Mouse (Mus musculus) cerebellum, adult 8-10 months (tissue): ENCODE results near the gene Sprr2f.

ENCODE experiments used
- DNase-seq: peaks from one replicate; pipeline ENCODE4 v3.0.0; 2022

The Sprr2f gene

GRCm38 (mm10) chr3:92364887-92365286 is at the start of gene Sprr2f:
Gene Sprr2f (plus strand): TSS chr3:92365187.
- DNase-seq = no peak

- no peak for DNase-seq
These were observed 48.7 kb upstream of the Sprr2f start, which contains the start of gene Sprr2b for GRCm38 (mm10) chr3:92316320-92316719. Gene Sprr2b (plus strand): TSS chr3:92316620.

GRCm38 (mm10) chr3:92317384-92317783 is 47.6 kb upstream of the Sprr2f start:
- no peak for DNase-seq

GRCm38 (mm10) chr3:92336278-92336677 is 28.7 kb upstream of the Sprr2f start:
- no peak for DNase-seq

- DNase-seq = no peak
These were observed 26.1 kb upstream of the Sprr2f start, which contains the start of gene Sprr2d for GRCm38 (mm10) chr3:92338840-92339239. Gene Sprr2d (plus strand): TSS chr3:92339140.

GRCm38 (mm10) chr3:92351843-92352242 is 13.1 kb upstream of the Sprr2f start, which contains the start of gene Sprr2e:
Gene Sprr2e (plus strand): TSS chr3:92352143.
- DNase-seq = no peak

- DNase-seq = no peak
These were observed 3.4 kb upstream of the Sprr2f start for GRCm38 (mm10) chr3:92361619-92362018.

GRCm38 (mm10) chr3:92373613-92374012 is 8.6 kb downstream of the Sprr2f start:
- DNase-seq = no peak

- no peak for DNase-seq
These were observed 20.4 kb downstream of the Sprr2f start, which contains the start of gene Sprr2h for GRCm38 (mm10) chr3:92385385-92385784. Gene Sprr2h (plus strand): TSS chr3:92385685.

GRCm38 (mm10) chr3:92394301-92394700 is 29.3 kb downstream of the Sprr2f start:
- DNase-seq = no peak

- no peak for DNase-seq
These were observed 42.7 kb downstream of the Sprr2f start, which contains the start of gene Sprr2i for GRCm38 (mm10) chr3:92407691-92408090. Gene Sprr2i (plus strand): TSS chr3:92407991.
